20 mouse cellular contexts compared by ENCODE assay signal in the genomic region with DNA sequence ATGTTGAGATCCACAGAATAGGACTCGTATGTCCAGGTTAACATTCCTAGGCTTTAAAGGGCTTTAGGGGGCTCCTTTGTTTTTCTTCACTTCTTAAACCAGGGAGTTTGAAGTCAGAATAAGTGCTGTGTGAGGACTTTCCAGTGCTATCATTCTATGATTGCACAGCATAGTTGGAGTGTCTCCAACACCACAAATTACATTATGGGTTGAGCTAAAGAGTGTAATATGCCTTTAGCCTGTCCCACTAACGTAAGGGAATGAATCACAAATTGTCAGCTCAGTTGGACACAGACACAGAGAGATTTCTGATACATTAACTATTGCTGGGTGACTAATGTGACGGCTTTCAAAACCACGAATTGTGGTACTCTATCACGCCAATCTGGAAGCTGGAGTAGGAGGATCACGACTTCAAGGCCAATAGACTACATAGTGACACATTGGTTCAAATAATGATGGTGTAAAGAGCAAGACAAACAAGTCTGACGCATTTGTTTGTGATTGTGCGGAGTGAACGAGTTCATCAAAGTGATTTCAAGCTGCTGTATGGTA. TPM values are rescaled to one million over a fixed set of nuclear protein-coding genes. Genes with fewer than 3 reads are reported as not detected.
DNase-seq lines count a peak whose midpoint lies in the region; ATAC-seq and TF ChIP-seq lines count a peak whose summit lies in the region.
"Had no signal": no experiment of that assay in that cellular context is flagged by ENCODE, and none has a peak within 500 bp of the region (broad histone marks: within the 10 kb centered on the region; RNA-seq: fewer than 3 reads in every experiment).

No protein-coding gene starts in this region.

- TF ChIP-seq CTCF in embryonic fibroblast, embryonic 13.5 days (IDR thresholded peaks at IDR 0.05; ENCODE audit: borderline replicate concordance, insufficient read depth, low read length) = no peak

- H3K27me3 ChIP-seq in embryonic facial prominence, embryonic 13.5 days = no peaks in the 10 kb centered on the region
- H3K27me3 ChIP-seq in embryonic facial prominence, embryonic 10.5 days (replicated peaks; ENCODE audit: low read depth, poor library complexity, severe bottlenecking) = no peaks in the 10 kb centered on the region
- no peaks in the 10 kb centered on the region for H3K27me3 ChIP-seq in neural tube, embryonic 15.5 days (replicated peaks)
- H3K27me3 ChIP-seq: CH12.LX; embryonic facial prominence, embryonic 15.5 days; forebrain, embryonic 13.5 days; heart, embryonic 12.5 days; hindbrain, embryonic 15.5 days had no signal

- no peak overlapping the region for H3K9ac ChIP-seq in embryonic facial prominence, embryonic 13.5 days
- H3K9ac ChIP-seq in neural tube, embryonic 15.5 days (replicated peaks) = no peak overlapping the region
- H3K9ac ChIP-seq: embryonic facial prominence, embryonic 15.5 days; forebrain, embryonic 13.5 days; forebrain, postnatal 0 days; heart, embryonic 12.5 days; hindbrain, embryonic 15.5 days had no signal

- no peak for TF ChIP-seq POLR2A in embryonic fibroblast, embryonic 13.5 days (IDR thresholded peaks at IDR 0.05; ENCODE audit: low read depth, low read length)

- no peak for DNase-seq in embryonic facial prominence, embryonic 10.5 days (ENCODE audit: low spot score)
- DNase-seq in neural tube, embryonic 10.5 days (ENCODE audit: extremely low spot score, low spot score) = peak; percentile 9
- no peak for DNase-seq in ovary, adult 18-20 months (ENCODE audit: low spot score)
- DNase-seq in heart, adult 9 months (ENCODE audit: low spot score in 2 of 2) = no peak
- DNase-seq: adrenal gland, postnatal 10 days; cerebellum, adult 11 months; cerebellum, adult 8-10 months; cerebellum, postnatal 14 days; forebrain, postnatal 0 days; gastrocnemius, postnatal 14 days; heart, adult 2 months had no signal

- H3K27ac ChIP-seq in embryonic facial prominence, embryonic 13.5 days = peak overlapping the region; percentile 3; the same call in 1 of the 2 replicates
- no peak overlapping the region for H3K27ac ChIP-seq in embryonic facial prominence, embryonic 10.5 days (replicated peaks)
- no peak overlapping the region for H3K27ac ChIP-seq in neural tube, embryonic 15.5 days (replicated peaks)
- H3K27ac ChIP-seq in embryonic fibroblast, embryonic 13.5 days (ENCODE audit: insufficient read depth, low read length) = peak overlapping the region; percentile 98
- H3K27ac ChIP-seq: embryonic facial prominence, embryonic 15.5 days; forebrain, embryonic 13.5 days; heart, adult 2 months; hindbrain, embryonic 15.5 days had no signal

- no peak for ATAC-seq in embryonic facial prominence, embryonic 13.5 days (ENCODE audit: insufficient number of reproducible peaks, insufficient read depth, low FRiP score, low TSS enrichment, low read depth)
- ATAC-seq in neural tube, embryonic 15.5 days (ENCODE audit: low FRiP score) = no peak
- ATAC-seq: forebrain, embryonic 13.5 days; forebrain, postnatal 0 days; intestine, embryonic 16.5 days had no signal

- H3K36me3 ChIP-seq in embryonic facial prominence, embryonic 13.5 days = no peaks in the 10 kb centered on the region
- H3K36me3 ChIP-seq in embryonic facial prominence, embryonic 10.5 days (replicated peaks) = no peaks in the 10 kb centered on the region
- no peaks in the 10 kb centered on the region for H3K36me3 ChIP-seq in neural tube, embryonic 15.5 days
- H3K36me3 ChIP-seq: embryonic facial prominence, embryonic 15.5 days; heart, embryonic 12.5 days; hindbrain, embryonic 15.5 days had no signal

- no peak overlapping the region for H3K4me3 ChIP-seq in embryonic facial prominence, embryonic 13.5 days
- no peak overlapping the region for H3K4me3 ChIP-seq in embryonic facial prominence, embryonic 10.5 days
- no peak overlapping the region for H3K4me3 ChIP-seq in neural tube, embryonic 15.5 days (replicated peaks)
- H3K4me3 ChIP-seq in embryonic fibroblast, embryonic 13.5 days (ENCODE audit: insufficient read depth, low read length) = no peak overlapping the region
- H3K4me3 ChIP-seq: embryonic facial prominence, embryonic 15.5 days; forebrain, embryonic 13.5 days; heart, adult 2 months; heart, embryonic 12.5 days; hindbrain, embryonic 15.5 days had no signal

- no peaks in the 10 kb centered on the region for H3K9me3 ChIP-seq in embryonic facial prominence, embryonic 13.5 days
- H3K9me3 ChIP-seq in embryonic facial prominence, embryonic 10.5 days = 0 out of 2 replicates have a peak, but pooled peaks cover 4% of the 10 kb centered on the region
- H3K9me3 ChIP-seq in neural tube, embryonic 15.5 days (replicated peaks) = no peaks in the 10 kb centered on the region
- H3K9me3 ChIP-seq: embryonic facial prominence, embryonic 15.5 days; forebrain, embryonic 13.5 days; heart, embryonic 12.5 days; hindbrain, embryonic 15.5 days had no signal

- no peak overlapping the region for H3K4me2 ChIP-seq in embryonic facial prominence, embryonic 13.5 days
- no peak overlapping the region for H3K4me2 ChIP-seq in neural tube, embryonic 15.5 days
- H3K4me2 ChIP-seq: embryonic facial prominence, embryonic 15.5 days; forebrain, embryonic 13.5 days; heart, embryonic 12.5 days; hindbrain, embryonic 15.5 days had no signal

- 69% methylated on average over 9 of the region's 9 CpGs for WGBS in embryonic facial prominence, embryonic 13.5 days
- WGBS in embryonic facial prominence, embryonic 10.5 days = 90% methylated on average over 9 of the region's 9 CpGs
- WGBS in neural tube, embryonic 15.5 days = 84% methylated on average over 9 of the region's 9 CpGs

- H3K4me1 ChIP-seq in embryonic facial prominence, embryonic 13.5 days = peaks cover 18% of the 10 kb centered on the region
- peaks cover 6% of the 10 kb centered on the region; the same call in 1 of the 2 replicates for H3K4me1 ChIP-seq in embryonic facial prominence, embryonic 10.5 days
- H3K4me1 ChIP-seq in neural tube, embryonic 15.5 days = no peaks in the 10 kb centered on the region
- H3K4me1 ChIP-seq in embryonic fibroblast, embryonic 13.5 days (ENCODE audit: control insufficient read depth, insufficient read depth, low read length) = peaks cover 19% of the 10 kb centered on the region
- H3K4me1 ChIP-seq: embryonic facial prominence, embryonic 15.5 days; heart, embryonic 12.5 days; hindbrain, embryonic 15.5 days had no signal

RNA-seq across cellular contexts. Expression of gene Ptn, which starts 20.4 kb away (rescaled TPM):
- 731 and 758 TPM in 2 replicates for polyA plus RNA-seq in embryonic facial prominence, embryonic 13.5 days (2015; fragmentation: Nextera tagmentation; extraction: Ambion mirVana)
- polyA plus RNA-seq in embryonic facial prominence, embryonic 10.5 days (2016; fragmentation: Nextera tagmentation; extraction: Ambion mirVana) = 225 and 262 TPM in 2 replicates
- polyA plus RNA-seq in neural tube, embryonic 15.5 days (2015; fragmentation: Nextera tagmentation; extraction: Ambion mirVana) = 623 and 715 TPM in 2 replicates
- polyA plus RNA-seq in embryonic fibroblast, embryonic 13.5 days (2011; ENCODE audit: insufficient read length, low read depth, missing spikeins) = 706 and 1,598 TPM in 2 replicates

Comparison
In these comparisons a context has a peak if more than half of its experiments do, and no peak if none do; other contexts are left out.
1. H3K27ac ChIP-seq: peak in embryonic facial prominence, embryonic 13.5 days (single experiment) and embryonic fibroblast, embryonic 13.5 days (single experiment); none in embryonic facial prominence, embryonic 10.5 days (single experiment) and neural tube, embryonic 15.5 days (single experiment).